ENCODE assay signal across 9 mouse cellular contexts in the genomic region with DNA sequence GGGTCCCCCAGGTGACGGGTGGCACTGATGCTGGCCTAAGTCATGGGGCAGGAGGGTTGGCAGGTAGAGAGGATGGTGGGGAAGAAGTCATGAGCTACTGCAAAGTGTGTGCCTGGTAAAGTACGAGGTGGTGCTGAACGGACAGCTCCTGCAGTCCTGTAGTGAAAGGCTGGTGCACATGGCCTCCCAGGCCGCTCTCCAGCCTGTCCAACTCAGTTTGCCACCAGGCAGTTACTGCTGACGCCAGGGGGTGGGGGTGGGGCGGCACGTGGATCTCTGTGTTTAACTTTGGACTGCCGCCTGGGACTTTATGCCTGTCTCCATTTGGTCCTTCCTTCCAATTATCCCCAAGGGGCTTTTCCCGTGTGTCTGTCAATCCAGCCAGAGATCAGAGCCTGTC. TPM values are rescaled to one million over a fixed set of nuclear protein-coding genes. Genes with fewer than 3 reads are reported as not detected.
DNase-seq lines count a peak whose midpoint lies in the region; ATAC-seq and TF ChIP-seq lines count a peak whose summit lies in the region.
"Had no signal": no experiment of that assay in that cellular context is flagged by ENCODE, and none has a peak within 500 bp of the region (broad histone marks: within the 10 kb centered on the region; RNA-seq: fewer than 3 reads in every experiment).

No protein-coding gene starts in this region.

- no peak overlapping the region; the same call in 1 of the 2 replicates for H3K27ac ChIP-seq in hindbrain, embryonic 10.5 days
- no peak overlapping the region for H3K27ac ChIP-seq in hindbrain, embryonic 12.5 days
- H3K27ac ChIP-seq in kidney, postnatal 0 days = no peak overlapping the region
- H3K27ac ChIP-seq: midbrain, embryonic 12.5 days had no signal

- H3K9ac ChIP-seq in hindbrain, embryonic 12.5 days = no peak overlapping the region
- H3K9ac ChIP-seq in kidney, postnatal 0 days (ENCODE audit: low read depth, low read length) = no peak overlapping the region
- H3K9ac ChIP-seq: midbrain, embryonic 12.5 days had no signal

- no peak for ATAC-seq in hindbrain, embryonic 12.5 days (ENCODE audit: low FRiP score)
- ATAC-seq in G1E (ENCODE audit: extremely low read depth, insufficient number of reproducible peaks, low FRiP score, poor library complexity, severe bottlenecking) = no peak; the same call in 1 of the 2 replicates
- ATAC-seq in kidney, postnatal 0 days (replicated peaks; ENCODE audit: low FRiP score, low read depth) = peak; percentile 63

- no peaks in the 10 kb centered on the region for H3K36me3 ChIP-seq in hindbrain, embryonic 10.5 days
- H3K36me3 ChIP-seq in hindbrain, embryonic 12.5 days = no peaks in the 10 kb centered on the region
- H3K36me3 ChIP-seq in G1E (replicated peaks) = peaks cover 3% of the 10 kb centered on the region
- H3K36me3 ChIP-seq in kidney, postnatal 0 days (ENCODE audit: insufficient read depth, low read length) = no peaks in the 10 kb centered on the region
- no peaks in the 10 kb centered on the region for H3K36me3 ChIP-seq in megakaryocyte, embryonic 14.5 days (replicated peaks; ENCODE audit: low read length)
- H3K36me3 ChIP-seq: midbrain, embryonic 12.5 days had no signal

- no peaks in the 10 kb centered on the region for H3K27me3 ChIP-seq in hindbrain, embryonic 10.5 days (ENCODE audit: insufficient read depth, poor library complexity, severe bottlenecking)
- H3K27me3 ChIP-seq in hindbrain, embryonic 12.5 days = peaks cover 2% of the 10 kb centered on the region; the same call in 1 of the 2 replicates
- peaks cover 9% of the 10 kb centered on the region; the same call in 1 of the 2 replicates for H3K27me3 ChIP-seq in G1E (ENCODE audit: insufficient read depth, low read length)
- H3K27me3 ChIP-seq in kidney, postnatal 0 days (ENCODE audit: insufficient read depth, low read length) = no peaks in the 10 kb centered on the region
- H3K27me3 ChIP-seq in megakaryocyte, embryonic 14.5 days (replicated peaks) = peaks cover 30% of the 10 kb centered on the region

- H3K9me3 ChIP-seq in hindbrain, embryonic 10.5 days = no peaks in the 10 kb centered on the region
- no peaks in the 10 kb centered on the region for H3K9me3 ChIP-seq in hindbrain, embryonic 12.5 days (replicated peaks)
- H3K9me3 ChIP-seq in G1E (replicated peaks) = no peaks in the 10 kb centered on the region
- no peaks in the 10 kb centered on the region for H3K9me3 ChIP-seq in kidney, postnatal 0 days (replicated peaks; ENCODE audit: low read length)
- no peaks in the 10 kb centered on the region for H3K9me3 ChIP-seq in megakaryocyte, embryonic 14.5 days
- H3K9me3 ChIP-seq: midbrain, embryonic 12.5 days had no signal

- TF ChIP-seq CTCF in G1E (IDR thresholded peaks at IDR 0.05; ENCODE audit: low read depth, low read length) = no peak
- TF ChIP-seq CTCF in kidney, postnatal 0 days (IDR thresholded peaks at IDR 0.05; ENCODE audit: low read depth) = no peak

- H3K4me3 ChIP-seq in hindbrain, embryonic 10.5 days = no peak overlapping the region
- H3K4me3 ChIP-seq in hindbrain, embryonic 12.5 days = no peak overlapping the region
- H3K4me3 ChIP-seq in G1E (ENCODE audit: low read depth, low read length) = no peak overlapping the region
- no peak overlapping the region for H3K4me3 ChIP-seq in kidney, postnatal 0 days (replicated peaks; ENCODE audit: low read depth, low read length)
- peak overlapping the region; percentile 21 for H3K4me3 ChIP-seq in megakaryocyte, embryonic 14.5 days (replicated peaks)
- H3K4me3 ChIP-seq: midbrain, embryonic 12.5 days had no signal

- 5% methylated on average over 9 of the region's 9 CpGs for WGBS in hindbrain, embryonic 10.5 days
- WGBS in hindbrain, embryonic 12.5 days = 5% methylated on average over 9 of the region's 9 CpGs
- WGBS in kidney, postnatal 0 days = under 1% methylated on average over 8 of the region's 9 CpGs

- DNase-seq in hindbrain, embryonic 10.5 days (ENCODE audit: low spot score) = peak; percentile 73
- DNase-seq in G1E (ENCODE audit: low spot score) = peak; percentile 69
- peak; percentile 67 for DNase-seq in embryo, embryonic 9.5 days (ENCODE audit: extremely low spot score)
- peak; percentile 94 for DNase-seq in kidney, postnatal 0 days (ENCODE audit: low spot score)
- peak; percentile 44 to 49 for DNase-seq in urinary bladder, postnatal 36 days (ENCODE audit: low spot score in 2 of 2)
- DNase-seq in right cerebral cortex, adult 18-20 months = no peak

- peaks cover 18% of the 10 kb centered on the region for H3K4me1 ChIP-seq in hindbrain, embryonic 10.5 days (replicated peaks)
- H3K4me1 ChIP-seq in hindbrain, embryonic 12.5 days = peaks cover 6% of the 10 kb centered on the region
- peaks cover 4% of the 10 kb centered on the region; the same call in 1 of the 2 replicates for H3K4me1 ChIP-seq in G1E (ENCODE audit: insufficient read depth, low read depth, low read length)
- H3K4me1 ChIP-seq in kidney, postnatal 0 days (replicated peaks; ENCODE audit: insufficient read depth, low read length) = 0 out of 2 replicates have a peak, but pooled peaks cover 3% of the 10 kb centered on the region
- H3K4me1 ChIP-seq in megakaryocyte, embryonic 14.5 days = peaks cover 13% of the 10 kb centered on the region

- H3K4me2 ChIP-seq in hindbrain, embryonic 12.5 days (replicated peaks) = no peak overlapping the region
- no peak overlapping the region for H3K4me2 ChIP-seq in kidney, postnatal 0 days (ENCODE audit: low read length)
- H3K4me2 ChIP-seq: midbrain, embryonic 12.5 days had no signal

RNA-seq across cellular contexts. Expression of gene Lhfpl5, which starts 5.0 kb away (rescaled TPM):
- polyA plus RNA-seq in hindbrain, embryonic 10.5 days (2016; fragmentation: Nextera tagmentation; extraction: Ambion mirVana) = 1.9 and 2.1 TPM in 2 replicates
- polyA plus RNA-seq in hindbrain, embryonic 12.5 days (2016; fragmentation: Nextera tagmentation; extraction: Ambion mirVana) = 2.0 and 3.4 TPM in 2 replicates
- total RNA-seq in G1E (2014; fragmentation: Nextera tagmentation) (not detected in 2 replicates), G1E (2017) (not detected in 2 replicates)
- polyA plus RNA-seq in G1E (2012) = not detected in 2 replicates
- polyA plus RNA-seq in kidney, postnatal 0 days (2015; fragmentation: Nextera tagmentation; extraction: Ambion mirVana) = 0.17 TPM in 1 of 2 replicates, not detected in the other
- polyA plus RNA-seq in megakaryocyte, embryonic 14.5 days (2012; ENCODE audit: insufficient read depth, low replicate concordance) = not detected in 2 replicates

RNA-seq across cellular contexts. Expression of gene Clps, which starts 19.8 kb away (rescaled TPM):
- polyA plus RNA-seq in hindbrain, embryonic 10.5 days (2016; fragmentation: Nextera tagmentation; extraction: Ambion mirVana) = not detected in 2 replicates
- polyA plus RNA-seq in hindbrain, embryonic 12.5 days (2016; fragmentation: Nextera tagmentation; extraction: Ambion mirVana) = not detected in 2 replicates
- total RNA-seq in G1E (2014; fragmentation: Nextera tagmentation) = not detected in 2 replicates
- total RNA-seq in G1E (2017) = not detected in 2 replicates
- not detected in 2 replicates for polyA plus RNA-seq in G1E (2012)
- polyA plus RNA-seq in kidney, postnatal 0 days (2015; fragmentation: Nextera tagmentation; extraction: Ambion mirVana) = not detected in 2 replicates
- polyA plus RNA-seq in megakaryocyte, embryonic 14.5 days (2012; ENCODE audit: insufficient read depth, low replicate concordance) = not detected in 2 replicates
- polyA plus RNA-seq: midbrain, embryonic 12.5 days had no signal

RNA-seq across cellular contexts. Expression of gene Clpsl2, which starts 31.2 kb away (rescaled TPM):
- not detected in 2 replicates for polyA plus RNA-seq in hindbrain, embryonic 10.5 days (2016; fragmentation: Nextera tagmentation; extraction: Ambion mirVana)
- polyA plus RNA-seq in hindbrain, embryonic 12.5 days (2016; fragmentation: Nextera tagmentation; extraction: Ambion mirVana) = not detected in 2 replicates
- total RNA-seq in G1E (2014; fragmentation: Nextera tagmentation) (not detected in 2 replicates), G1E (2017) (not detected in 2 replicates)
- polyA plus RNA-seq in G1E (2012) = not detected in 2 replicates
- not detected in 2 replicates for polyA plus RNA-seq in kidney, postnatal 0 days (2015; fragmentation: Nextera tagmentation; extraction: Ambion mirVana)
- polyA plus RNA-seq in megakaryocyte, embryonic 14.5 days (2012; ENCODE audit: insufficient read depth, low replicate concordance) = not detected in 2 replicates
- polyA plus RNA-seq: midbrain, embryonic 12.5 days had no signal

RNA-seq across cellular contexts. Expression of gene Srpk1, which starts 42.1 kb away (rescaled TPM):
- 98.7 and 107 TPM in 2 replicates for polyA plus RNA-seq in hindbrain, embryonic 10.5 days (2016; fragmentation: Nextera tagmentation; extraction: Ambion mirVana)
- polyA plus RNA-seq in hindbrain, embryonic 12.5 days (2016; fragmentation: Nextera tagmentation; extraction: Ambion mirVana) = 100 and 105 TPM in 2 replicates
- total RNA-seq in G1E (2014; fragmentation: Nextera tagmentation) = 158 and 193 TPM in 2 replicates
- total RNA-seq in G1E (2017) = 95.5 and 112 TPM in 2 replicates
- 81.6 and 95.9 TPM in 2 replicates for polyA plus RNA-seq in G1E (2012)
- 79.2 and 85.8 TPM in 2 replicates for polyA plus RNA-seq in kidney, postnatal 0 days (2015; fragmentation: Nextera tagmentation; extraction: Ambion mirVana)
- 5.0 and 32.1 TPM in 2 replicates for polyA plus RNA-seq in megakaryocyte, embryonic 14.5 days (2012; ENCODE audit: insufficient read depth, low replicate concordance)

RNA-seq across cellular contexts. Expression of gene Armc12, which starts 49.8 kb away (rescaled TPM):
- not detected in 2 replicates for polyA plus RNA-seq in hindbrain, embryonic 10.5 days (2016; fragmentation: Nextera tagmentation; extraction: Ambion mirVana)
- polyA plus RNA-seq in hindbrain, embryonic 12.5 days (2016; fragmentation: Nextera tagmentation; extraction: Ambion mirVana) = not detected in 2 replicates
- total RNA-seq in G1E (2014; fragmentation: Nextera tagmentation) = not detected in 2 replicates
- not detected in 2 replicates for total RNA-seq in G1E (2017)
- polyA plus RNA-seq in G1E (2012) = 0.07 TPM in 1 of 2 replicates, not detected in the other
- not detected in 2 replicates for polyA plus RNA-seq in kidney, postnatal 0 days (2015; fragmentation: Nextera tagmentation; extraction: Ambion mirVana)
- polyA plus RNA-seq in megakaryocyte, embryonic 14.5 days (2012; ENCODE audit: insufficient read depth, low replicate concordance) = not detected in 2 replicates
- polyA plus RNA-seq: midbrain, embryonic 12.5 days had no signal
